24 mouse cellular contexts compared by ENCODE assay signal in genomic region chr6:21597424-21597823, GRCm38 (mm10).
DNase-seq lines count a peak whose midpoint lies in the region; ATAC-seq lines count a peak whose summit lies in the region.
"Had no signal": no experiment of that assay in that cellular context is flagged by ENCODE, and none has a peak within 500 bp of the region (broad histone marks: within the 10 kb centered on the region; RNA-seq: fewer than 3 reads in every experiment).

No protein-coding gene starts in this region.

- no peak overlapping the region for H3K4me3 ChIP-seq in forebrain, embryonic 13.5 days
- H3K4me3 ChIP-seq in forebrain, embryonic 12.5 days (replicated peaks): no peak overlapping the region
- H3K4me3 ChIP-seq in limb, embryonic 13.5 days: no peak overlapping the region
- no peak overlapping the region for H3K4me3 ChIP-seq in limb, embryonic 10.5 days
- H3K4me3 ChIP-seq: embryonic facial prominence, embryonic 15.5 days; erythroblast, embryonic 14.5 days; heart, embryonic 10.5 days; hindbrain, embryonic 12.5 days; intestine, embryonic 15.5 days had no signal

- no peaks in the 10 kb centered on the region for H3K27me3 ChIP-seq in forebrain, embryonic 13.5 days
- H3K27me3 ChIP-seq in forebrain, embryonic 12.5 days: no peaks in the 10 kb centered on the region
- H3K27me3 ChIP-seq in limb, embryonic 13.5 days: no peaks in the 10 kb centered on the region
- H3K27me3 ChIP-seq in limb, embryonic 10.5 days (ENCODE audit: low read depth, poor library complexity, severe bottlenecking): no peaks in the 10 kb centered on the region
- H3K27me3 ChIP-seq: CH12.LX; embryonic facial prominence, embryonic 15.5 days; hindbrain, embryonic 12.5 days; intestine, embryonic 15.5 days had no signal

- 0 out of 2 replicates have a peak, but pooled peaks cover 3% of the 10 kb centered on the region for H3K4me1 ChIP-seq in forebrain, embryonic 13.5 days
- H3K4me1 ChIP-seq in forebrain, embryonic 12.5 days: no peaks in the 10 kb centered on the region
- H3K4me1 ChIP-seq in limb, embryonic 13.5 days: peaks cover 5% of the 10 kb centered on the region
- no peaks in the 10 kb centered on the region for H3K4me1 ChIP-seq in limb, embryonic 10.5 days
- H3K4me1 ChIP-seq: embryonic facial prominence, embryonic 15.5 days; heart, embryonic 10.5 days; hindbrain, embryonic 12.5 days; intestine, embryonic 15.5 days had no signal

- WGBS in forebrain, embryonic 13.5 days: 50% methylated on average over 3 of the region's 3 CpGs
- WGBS in forebrain, embryonic 12.5 days: 65% methylated on average over 3 of the region's 3 CpGs
- WGBS in limb, embryonic 13.5 days: 27% methylated on average over 3 of the region's 3 CpGs
- WGBS in limb, embryonic 10.5 days: 84% methylated on average over 3 of the region's 3 CpGs

- peak; percentile 30; the same call in 1 of the 2 replicates for ATAC-seq in forebrain, embryonic 13.5 days
- ATAC-seq in forebrain, embryonic 12.5 days (ENCODE audit: low FRiP score): no peak
- ATAC-seq in limb, embryonic 13.5 days (ENCODE audit: low FRiP score, low read depth): peak; percentile 75; the same call in 1 of the 2 replicates
- ATAC-seq: activated CD4-positive, CD25-positive, alpha-beta regulatory T cell, adult 4 months; intestine, embryonic 15.5 days; Patski had no signal

- H3K36me3 ChIP-seq in forebrain, embryonic 13.5 days (ENCODE audit: poor library complexity, severe bottlenecking): no peaks in the 10 kb centered on the region
- H3K36me3 ChIP-seq in forebrain, embryonic 12.5 days (replicated peaks): no peaks in the 10 kb centered on the region
- H3K36me3 ChIP-seq in limb, embryonic 13.5 days: no peaks in the 10 kb centered on the region
- no peaks in the 10 kb centered on the region for H3K36me3 ChIP-seq in limb, embryonic 10.5 days
- H3K36me3 ChIP-seq: embryonic facial prominence, embryonic 15.5 days; heart, embryonic 10.5 days; hindbrain, embryonic 12.5 days; intestine, embryonic 15.5 days had no signal

- H3K4me2 ChIP-seq in forebrain, embryonic 13.5 days: no peak overlapping the region
- H3K4me2 ChIP-seq in forebrain, embryonic 12.5 days: no peak overlapping the region
- no peak overlapping the region for H3K4me2 ChIP-seq in limb, embryonic 13.5 days (replicated peaks)
- H3K4me2 ChIP-seq: embryonic facial prominence, embryonic 15.5 days; hindbrain, embryonic 12.5 days; intestine, embryonic 15.5 days had no signal

- DNase-seq in limb, embryonic 10.5 days (ENCODE audit: low spot score): no peak
- DNase-seq in retina, postnatal 1 day: peak; percentile 21
- no peak for DNase-seq in retina, embryonic 14.5 days (ENCODE audit: low spot score)
- no peak for DNase-seq in right cerebral cortex, postnatal 14 days
- DNase-seq: adrenal gland, adult 2 months; adrenal gland, postnatal 25 days; cerebellum, adult 11 months; cerebellum, adult 9-11 months; cerebellum, postnatal 36 days; gastrocnemius, postnatal 10 days; heart, adult 18-20 months; heart, postnatal 10 days; heart, postnatal 4 days had no signal

- H3K9ac ChIP-seq in forebrain, embryonic 13.5 days: no peak overlapping the region
- no peak overlapping the region for H3K9ac ChIP-seq in forebrain, embryonic 12.5 days
- H3K9ac ChIP-seq in limb, embryonic 13.5 days: no peak overlapping the region
- H3K9ac ChIP-seq: embryonic facial prominence, embryonic 15.5 days; hindbrain, embryonic 12.5 days; intestine, embryonic 15.5 days had no signal

- no peak overlapping the region for H3K27ac ChIP-seq in forebrain, embryonic 13.5 days
- no peak overlapping the region for H3K27ac ChIP-seq in forebrain, embryonic 12.5 days
- H3K27ac ChIP-seq in limb, embryonic 13.5 days: no peak overlapping the region
- no peak overlapping the region for H3K27ac ChIP-seq in limb, embryonic 10.5 days
- H3K27ac ChIP-seq: embryonic facial prominence, embryonic 15.5 days; heart, embryonic 10.5 days; hindbrain, embryonic 12.5 days; intestine, embryonic 15.5 days had no signal

- H3K9me3 ChIP-seq in forebrain, embryonic 13.5 days (replicated peaks): no peaks in the 10 kb centered on the region
- no peaks in the 10 kb centered on the region for H3K9me3 ChIP-seq in forebrain, embryonic 12.5 days
- H3K9me3 ChIP-seq in limb, embryonic 13.5 days: no peaks in the 10 kb centered on the region
- H3K9me3 ChIP-seq in limb, embryonic 10.5 days (replicated peaks): no peaks in the 10 kb centered on the region
- H3K9me3 ChIP-seq: embryonic facial prominence, embryonic 15.5 days; heart, embryonic 10.5 days; hindbrain, embryonic 12.5 days; intestine, embryonic 15.5 days had no signal
